In the genomic region with DNA sequence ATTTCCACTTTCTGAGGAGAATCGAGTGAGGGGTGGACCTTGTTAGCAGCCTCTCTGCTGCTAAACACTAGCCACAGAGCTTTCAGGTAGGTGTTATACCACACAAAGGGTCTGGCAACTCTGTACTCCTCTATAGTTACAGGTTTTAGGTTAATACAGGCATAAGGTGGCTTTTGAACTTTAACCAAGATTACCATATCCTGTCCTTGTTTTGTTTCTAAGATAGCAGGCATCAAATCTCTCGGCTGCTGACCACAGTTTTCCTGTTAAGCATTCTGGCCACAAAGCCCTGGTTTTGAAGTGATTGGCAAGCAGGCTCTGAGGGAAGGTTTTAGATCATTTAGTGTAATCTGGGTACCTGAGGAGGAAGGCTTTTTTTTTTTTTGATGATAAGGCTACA, we compare ENCODE assay signal across 25 mouse cellular contexts. TPM values are rescaled to one million over a fixed set of nuclear protein-coding genes. Genes with fewer than 3 reads are reported as not detected.
DNase-seq lines count a peak whose midpoint lies in the region; ATAC-seq lines count a peak whose summit lies in the region.
"Had no signal": no experiment of that assay in that cellular context is flagged by ENCODE, and none has a peak within 500 bp of the region (broad histone marks: within the 10 kb centered on the region; RNA-seq: fewer than 3 reads in every experiment).

No protein-coding gene starts in this region.

- H3K9ac ChIP-seq in hindbrain, embryonic 12.5 days, result no peak overlapping the region
- H3K9ac ChIP-seq: embryonic facial prominence, embryonic 13.5 days; limb, embryonic 12.5 days; liver, embryonic 14.5 days had no signal

- no peaks in the 10 kb centered on the region for H3K27me3 ChIP-seq in hindbrain, embryonic 12.5 days
- H3K27me3 ChIP-seq: embryonic facial prominence, embryonic 13.5 days; limb, embryonic 12.5 days; Patski had no signal

- peak; percentile 48 for DNase-seq in heart, adult 11 months
- no peak for DNase-seq in heart, postnatal 10 days
- DNase-seq in 416B (ENCODE audit: low read depth) (peak; percentile 78), adipocyte (ENCODE audit: low spot score) (no peak)
- peak; percentile 83 for DNase-seq in T-cell, adult 2 months (ENCODE audit: low spot score)
- DNase-seq in Muller cell, postnatal 12 days (ENCODE audit: inconsistent ontology term), result no peak
- DNase-seq: adrenal gland, postnatal 36 days; gastrocnemius, postnatal 36 days; heart, postnatal 36 days; kidney, adult 11 months; thymus, postnatal 4 days had no signal

- WGBS in macrophage (ENCODE audit: missing documents), result 45% methylated on average over 2 of the region's 2 CpGs
- WGBS in hindbrain, embryonic 12.5 days, result 94% methylated on average over 2 of the region's 2 CpGs

- no peak overlapping the region for H3K4me3 ChIP-seq in macrophage (ENCODE audit: inconsistent target)
- H3K4me3 ChIP-seq in hindbrain, embryonic 12.5 days, result no peak overlapping the region
- H3K4me3 ChIP-seq: embryonic facial prominence, embryonic 13.5 days; limb, embryonic 12.5 days; megakaryocyte, embryonic 14.5 days; myocyte had no signal

- intact Hi-C loops in heart, postnatal 10 days (cut with DNase I), result no loop called here

- no peaks in the 10 kb centered on the region for H3K9me3 ChIP-seq in hindbrain, embryonic 12.5 days (replicated peaks)
- H3K9me3 ChIP-seq: embryonic facial prominence, embryonic 13.5 days; limb, embryonic 12.5 days; megakaryocyte, embryonic 14.5 days had no signal

- peaks cover 39% of the 10 kb centered on the region; the same call in 1 of the 2 replicates for H3K36me3 ChIP-seq in macrophage (ENCODE audit: inconsistent target)
- H3K36me3 ChIP-seq in hindbrain, embryonic 12.5 days, result peaks cover 35% of the 10 kb centered on the region

- peak overlapping the region; percentile 78 for H3K27ac ChIP-seq in macrophage
- H3K27ac ChIP-seq in hindbrain, embryonic 12.5 days, result no peak overlapping the region
- H3K27ac ChIP-seq: embryonic facial prominence, embryonic 13.5 days; kidney, postnatal 0 days; limb, embryonic 12.5 days; liver, embryonic 14.5 days had no signal

- H3K79me2 ChIP-seq in macrophage (ENCODE audit: inconsistent target), result no peaks in the 10 kb centered on the region

- no peak overlapping the region for H3K4me2 ChIP-seq in hindbrain, embryonic 12.5 days (replicated peaks)
- H3K4me2 ChIP-seq: embryonic facial prominence, embryonic 13.5 days; heart, embryonic 11.5 days; limb, embryonic 12.5 days had no signal

- ATAC-seq in hindbrain, embryonic 12.5 days (ENCODE audit: low FRiP score), result no peak
- ATAC-seq: forebrain, embryonic 14.5 days; hindbrain, embryonic 16.5 days; lung, postnatal 0 days; Patski had no signal

- H3K4me1 ChIP-seq in hindbrain, embryonic 12.5 days, result no peaks in the 10 kb centered on the region
- H3K4me1 ChIP-seq: embryonic facial prominence, embryonic 13.5 days; limb, embryonic 12.5 days had no signal

RNA-seq across cellular contexts. Expression of a gene that starts 8.1 kb away (rescaled TPM):
- not detected for total RNA-seq in heart, postnatal 10 days (2021)
- total RNA-seq in macrophage (2018; cell fraction: chromatin; rRNA removed), result under 1 TPM in 1 of 26 experiments, not detected in 25; 0.33 TPM
- total RNA-seq in macrophage (2018; cell fraction: cytosol; rRNA removed), result under 1 TPM in 10 of 26 experiments, not detected in 16; 0.06 to 0.28 (median 0.10) TPM
- total RNA-seq in macrophage (2018; cell fraction: nucleus; rRNA removed), result under 1 TPM in 2 of 26 experiments, not detected in 24; 0.28 to 0.42 TPM
- 0.09 TPM in 1 of 3 replicates, not detected in the others for polyA plus RNA-seq in macrophage (2018)
- 0.22 and 0.23 TPM in 2 replicates for polyA plus RNA-seq in hindbrain, embryonic 12.5 days (2016; fragmentation: Nextera tagmentation; extraction: Ambion mirVana)
- total RNA-seq: gastrocnemius, postnatal 36 days; heart, postnatal 36 days; layer of hippocampus, postnatal 14 days had no signal

RNA-seq across cellular contexts. Expression of a gene that starts 37.4 kb away (rescaled TPM):
- total RNA-seq in heart, postnatal 10 days (2021), result 100 to 1,000 TPM; 206 to 217 TPM
- 100 to 1,000 TPM in 20 of 26 experiments, 10 to 100 TPM in 6; 74.3 to 258 (median 164) TPM for total RNA-seq in macrophage (2018; cell fraction: chromatin; rRNA removed)
- 10 to 100 TPM in 22 of 26 experiments, 1 to 10 TPM in 4; 6.9 to 26.7 (median 14.4) TPM for total RNA-seq in macrophage (2018; cell fraction: cytosol; rRNA removed)
- 100 to 1,000 TPM in 1 of 26 experiments, 10 to 100 TPM in 25; 29.2 to 106 (median 71.1) TPM for total RNA-seq in macrophage (2018; cell fraction: nucleus; rRNA removed)
- 10.0 to 13.5 TPM (median 12.8 TPM) in 3 replicates for polyA plus RNA-seq in macrophage (2018)
- polyA plus RNA-seq in hindbrain, embryonic 12.5 days (2016; fragmentation: Nextera tagmentation; extraction: Ambion mirVana), result 11.3 and 12.2 TPM in 2 replicates

RNA-seq across cellular contexts. Expression of a gene that starts 47.5 kb away (rescaled TPM):
- not detected for total RNA-seq in heart, postnatal 10 days (2021)
- under 1 TPM in 3 of 26 experiments, not detected in 23; 0.17 to 0.25 (median 0.18) TPM for total RNA-seq in macrophage (2018; cell fraction: chromatin; rRNA removed)
- under 1 TPM in 15 of 26 experiments, not detected in 11; 0.03 to 0.10 (median 0.05) TPM for total RNA-seq in macrophage (2018; cell fraction: cytosol; rRNA removed)
- total RNA-seq in macrophage (2018; cell fraction: nucleus; rRNA removed), result under 1 TPM in 11 of 26 experiments, not detected in 15; 0.06 to 0.60 (median 0.17) TPM
- polyA plus RNA-seq in macrophage (2018), result 0.06 TPM in 1 of 3 replicates, not detected in the others
- 0.04 TPM in 1 of 2 replicates, not detected in the other for polyA plus RNA-seq in hindbrain, embryonic 12.5 days (2016; fragmentation: Nextera tagmentation; extraction: Ambion mirVana)
- total RNA-seq: gastrocnemius, postnatal 36 days; heart, postnatal 36 days; layer of hippocampus, postnatal 14 days had no signal
- polyA plus RNA-seq: embryonic facial prominence, embryonic 13.5 days; heart, embryonic 11.5 days had no signal

Comparison
In these comparisons a context has a peak if more than half of its experiments do, and no peak if none do; other contexts are left out.
1. DNase-seq: peak in heart, adult 11 months (single experiment), 416B (single experiment) and T-cell, adult 2 months (single experiment); none in heart, postnatal 10 days (0 of 2), Muller cell, postnatal 12 days (single experiment) and adipocyte (single experiment).